Mouse (Mus musculus) small intestine, adult 2 months (tissue): ENCODE measurements around the gene Ddx50. TPM values are rescaled to one million over a fixed set of nuclear protein-coding genes. Genes with fewer than 3 reads are reported as not detected.
A peak's percentile ranks its signal among the peaks of the same experiment; 100 is the strongest.
"Not testable (repeated sequence)": the region's sequence is repeated elsewhere in the genome, so short reads cannot be mapped to it uniquely, and the experiment has no call there.

Source experiments
- H3K27ac ChIP-seq: fragments of 200-500 bp; 2 replicates; pipeline ENCODE4 v1.5.1; 2012; ENCODE audit warnings: low read depth, low read length, control low read depth, inconsistent platforms; ENCODE audit not compliant: insufficient read depth
- H3K27me3 ChIP-seq: fragments of 200-500 bp; 2 replicates; pipeline ENCODE4 v1.6.1; 2012; ENCODE audit warnings: mild to moderate bottlenecking, moderate library complexity, low read length, inconsistent platforms; ENCODE audit not compliant: control insufficient read depth, insufficient read depth
- H3K36me3 ChIP-seq: fragments of 200-500 bp; 2 replicates; pipeline ENCODE4 v1.6.1; 2012; ENCODE audit warnings: mild to moderate bottlenecking, low read length, control low read depth, inconsistent platforms; ENCODE audit not compliant: control insufficient read depth, insufficient read depth
- H3K4me1 ChIP-seq: fragments of 200-500 bp; 2 replicates; pipeline ENCODE4 v1.6.1; 2012; ENCODE audit warnings: low read length, inconsistent platforms, mixed read lengths; ENCODE audit not compliant: control insufficient read depth, insufficient read depth, insufficient read length
- H3K4me3 ChIP-seq: fragments of 200-500 bp; 2 replicates; pipeline ENCODE4 v1.5.1; 2012; ENCODE audit warnings: low read depth, mild to moderate bottlenecking, control low read depth, inconsistent platforms, low read length, moderate library complexity
- CTCF ChIP-seq: fragments of 200-500 bp; IDR thresholded peaks from 2 replicates; pipeline ENCODE4 v1.5.1; 2012; ENCODE audit warnings: low read depth, mild to moderate bottlenecking, control low read depth, inconsistent platforms, low read length, moderate library complexity, mixed read lengths; ENCODE audit not compliant: insufficient replicate concordance, insufficient read length; ENCODE audit errors: extremely low read depth
- POLR2A ChIP-seq: fragments of 200-500 bp; IDR thresholded peaks from 2 replicates; pipeline ENCODE4 v1.6.1; 2012; ENCODE audit warnings: low read depth, mild to moderate bottlenecking, control low read depth, inconsistent platforms, low read length, moderate library complexity
- WGBS: fragments of 180-500 bp; shearing (Covaris S2); methylation state at CpG from one replicate; pipeline ENCODE4 v1.1.7; 2018; 5-methylcytosine and 5-hydroxymethylcytosine counted together
- polyA plus RNA-seq: library from polyadenylated mRNA; depleted of rRNA; stranded (reverse); fragments of >200 nt; gene quantifications from 2 replicates; pipeline ENCODE4 v1.2.3, GENCODE M21; 2012

Ddx50 gene
- polyA plus RNA-seq, 1 experiment, result 2.8 TPM

DNA sequence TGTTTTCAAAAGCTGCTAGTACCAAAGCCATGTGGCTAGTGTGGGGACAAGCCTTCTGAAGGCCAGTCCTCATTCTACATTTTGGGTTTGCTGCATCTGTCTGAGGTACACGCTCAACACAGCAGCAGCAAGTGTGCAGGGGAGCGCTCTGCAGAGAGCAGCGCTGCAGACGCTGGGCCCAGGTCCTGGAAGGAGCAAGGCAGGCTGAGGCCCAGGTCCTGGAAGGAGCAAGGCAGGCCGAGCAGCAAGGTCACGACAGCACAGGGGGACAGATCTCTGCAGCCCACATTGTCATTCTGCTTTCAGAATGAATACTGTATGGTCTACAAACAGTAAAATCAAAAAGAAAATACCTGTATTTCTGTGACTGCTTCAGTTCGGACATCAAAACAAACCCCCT, 68.3 kb downstream of the Ddx50 start:
- WGBS, result 78% methylated on average over 7 of the region's 7 CpGs

GRCm38 (mm10) chr10:62582263-62582662, 68.8 kb downstream of the Ddx50 start:
- Histone ChIP-seq H3K4me1 (peaks cover 3% of the 10 kb centered on the region), H3K4me3 (peak overlapping the region; percentile 19; the same call in 1 of the 2 replicates), H3K27ac (no peak overlapping the region), H3K36me3 (peaks cover 51% of the 10 kb centered on the region), H3K27me3 (no peaks in the 10 kb centered on the region)
- WGBS, result 86% methylated on average over 17 of the region's 17 CpGs
- TF ChIP-seq POLR2A (no peak), CTCF (no peak)

More for the DNA sequence above, 68.3 kb downstream of the Ddx50 start:
- Histone ChIP-seq H3K27me3 (no peaks in the 10 kb centered on the region), H3K4me1 (peaks cover under 1% of the 10 kb centered on the region), H3K4me3 (no peak overlapping the region), H3K27ac (no peak overlapping the region), H3K36me3 (peaks cover 54% of the 10 kb centered on the region)
- TF ChIP-seq CTCF, result no peak
- TF ChIP-seq POLR2A, result no peak

DNA sequence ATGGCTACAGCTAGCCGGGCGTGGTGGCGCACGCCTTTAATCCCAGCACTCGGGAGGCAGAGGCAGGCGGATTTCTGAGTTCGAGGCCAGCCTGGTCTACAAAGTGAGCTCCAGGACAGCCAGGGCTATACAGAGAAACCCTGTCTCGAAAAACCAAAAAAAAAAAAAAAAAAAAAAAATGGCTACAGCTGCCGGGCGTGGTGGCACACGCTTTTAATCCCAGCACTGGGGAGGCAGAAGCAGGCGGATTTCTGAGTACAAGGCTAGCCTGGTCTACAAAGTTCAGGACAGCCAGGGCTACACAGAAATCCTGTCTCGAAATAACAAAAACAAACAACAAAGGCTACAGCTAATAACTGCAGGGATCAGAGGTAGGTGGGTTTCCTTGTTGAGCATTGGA, 71.9 kb downstream of the Ddx50 start:
- not testable (repeated sequence) for H3K27ac ChIP-seq, H3K4me1 ChIP-seq, H3K27me3 ChIP-seq, H3K4me3 ChIP-seq
- peaks cover 40% of the 10 kb centered on the region for H3K36me3 ChIP-seq
- 83% methylated on average over 13 of the region's 13 CpGs for WGBS

DNA sequence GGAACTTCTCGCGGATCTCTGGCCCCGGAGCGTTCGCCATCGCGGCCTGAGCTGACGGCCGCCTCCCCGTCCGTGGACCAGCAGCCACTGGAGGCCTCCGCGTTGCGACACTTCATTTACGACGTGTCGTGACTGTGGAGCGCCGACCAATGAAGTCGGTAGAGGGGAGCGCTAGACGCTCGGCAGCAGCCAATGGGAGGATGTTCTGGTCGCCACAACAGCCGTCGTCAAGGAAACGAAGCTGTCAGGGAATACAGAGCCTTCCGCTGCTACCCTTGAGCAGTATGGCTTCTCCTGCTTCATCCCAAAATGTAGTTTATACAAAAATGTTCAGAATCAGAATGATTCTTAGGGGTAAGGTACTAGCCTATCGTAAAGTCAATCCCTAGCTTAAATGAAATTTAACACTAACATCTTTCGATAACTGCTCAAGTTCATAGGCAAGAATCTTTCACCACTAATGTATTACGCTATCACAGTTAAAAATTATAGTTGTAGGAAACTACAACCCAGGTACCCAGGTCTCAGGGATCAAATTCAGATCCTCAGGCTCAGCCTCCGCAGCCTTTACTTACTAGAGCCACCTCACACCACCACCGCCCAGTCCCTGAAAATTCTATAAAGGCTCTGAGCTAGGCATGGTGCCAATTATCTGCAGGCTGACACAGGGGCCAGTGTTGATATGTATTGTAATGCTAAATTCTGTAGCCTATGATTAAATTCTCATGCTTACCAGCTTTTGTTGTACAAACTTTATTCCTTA, 72.5 kb downstream of the Ddx50 start, which contains the start of gene Kif1bp:
Gene Kif1bp, minus strand, starts transcription at position 120 of the 763 bp plus-strand sequence.
- Histone ChIP-seq H3K36me3 (peaks cover 37% of the 10 kb centered on the region), H3K4me3 (peak within 1 kb of the TSS; percentile 89), H3K27me3 (no peaks in the 10 kb centered on the region), H3K27ac (0 out of 2 replicates have a peak within 1 kb of the TSS, but pooled peaks have one; percentile 33), H3K4me1 (peaks cover 3% of the 10 kb centered on the region)
- WGBS, result 4% methylated on average over 33 of the region's 33 CpGs
- TF ChIP-seq POLR2A (peak; percentile 88), CTCF (no peak)

DNA sequence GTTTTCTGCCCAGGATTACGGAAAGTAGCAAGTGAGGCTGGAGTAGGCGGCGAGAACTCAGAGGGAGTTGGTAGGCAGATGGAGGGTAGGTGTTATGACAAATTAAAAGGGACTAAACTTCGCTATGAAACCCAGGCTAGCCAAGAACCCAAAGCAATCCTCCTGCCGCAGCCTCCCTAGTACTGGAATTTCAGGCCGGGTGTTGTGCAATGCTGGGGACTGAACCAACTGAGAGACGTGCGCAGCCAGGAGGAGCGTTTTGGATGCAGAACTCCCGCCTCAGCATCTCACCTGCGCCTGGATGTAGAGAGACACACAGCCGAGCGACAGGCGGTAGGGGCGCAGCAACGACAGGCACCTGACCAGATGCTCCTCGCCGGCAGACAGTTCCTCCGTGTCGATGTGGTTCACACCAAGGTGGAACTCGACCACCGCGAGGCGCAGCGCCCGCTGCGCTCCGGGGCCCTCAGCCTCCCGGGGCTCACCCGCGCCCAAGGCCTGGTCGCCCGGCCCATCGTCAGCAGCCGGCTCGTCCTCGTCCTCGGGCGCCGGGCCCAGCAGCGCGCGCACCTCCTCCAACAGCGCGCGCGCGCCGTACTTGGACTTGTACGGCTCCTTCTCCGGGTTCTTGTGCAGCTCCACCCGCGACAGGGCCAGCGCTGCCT, 73.2 kb downstream of the Ddx50 start:
- Histone ChIP-seq H3K4me3 (peak overlapping the region; percentile 89), H3K4me1 (peaks cover 3% of the 10 kb centered on the region), H3K27ac (0 out of 2 replicates have a peak overlapping the region, but pooled peaks have one; percentile 33), H3K27me3 (no peaks in the 10 kb centered on the region), H3K36me3 (peaks cover 36% of the 10 kb centered on the region)
- TF ChIP-seq CTCF, result no peak
- TF ChIP-seq POLR2A, result no peak
- WGBS, result under 1% methylated on average over 54 of the region's 54 CpGs

- Histone ChIP-seq H3K4me1 (peaks cover 3% of the 10 kb centered on the region), H3K4me3 (no peak overlapping the region), H3K27ac (no peak overlapping the region), H3K36me3 (peaks cover 23% of the 10 kb centered on the region), H3K27me3 (no peaks in the 10 kb centered on the region)
- TF ChIP-seq POLR2A, result no peak
- no peak for TF ChIP-seq CTCF
- WGBS, result 90% methylated on average over 13 of the region's 13 CpGs
Measured at GRCm38 (mm10) chr10:62575001-62575400, 76.0 kb downstream of the Ddx50 start.

DNA sequence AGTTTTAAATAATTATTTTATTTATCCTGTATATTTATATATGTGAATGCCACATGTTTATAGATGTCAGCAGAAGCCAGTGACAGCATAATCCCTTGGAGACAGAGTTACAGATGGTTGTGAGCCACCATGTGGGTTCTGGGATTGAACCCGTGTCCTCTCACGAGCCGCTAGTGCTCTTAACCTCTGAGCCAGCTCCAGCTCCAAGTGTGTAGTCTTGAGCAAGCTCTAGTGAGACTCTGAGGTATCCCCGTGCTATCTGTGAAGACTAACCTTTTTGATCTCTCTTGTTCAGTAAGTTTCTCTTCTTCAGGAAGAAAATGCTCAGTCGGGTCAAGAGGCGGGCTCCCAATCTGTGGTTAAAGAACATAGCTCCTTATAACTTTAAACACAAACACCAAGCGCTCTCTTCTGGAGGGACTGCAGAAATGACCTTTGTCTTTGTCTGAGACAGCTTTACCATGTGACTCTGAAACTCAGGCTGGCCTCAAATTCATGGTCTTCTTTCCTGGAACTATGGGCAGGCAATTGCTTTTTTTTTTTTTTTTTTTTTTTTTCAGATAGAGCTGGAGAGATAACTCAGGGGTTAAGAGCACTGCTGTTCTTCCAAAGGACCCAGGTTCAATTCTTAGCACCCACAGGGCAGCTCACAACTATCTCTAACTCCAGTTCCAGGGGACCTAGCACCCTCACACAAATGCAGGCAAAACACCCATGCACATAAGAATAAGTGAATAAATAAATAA, 80.7 kb downstream of the Ddx50 start:
- no peak overlapping the region for H3K4me3 ChIP-seq
- 76% methylated on average over 7 of the region's 7 CpGs for WGBS
- no peaks in the 10 kb centered on the region for H3K4me1 ChIP-seq
- H3K36me3 ChIP-seq, result peaks cover 46% of the 10 kb centered on the region
- no peaks in the 10 kb centered on the region for H3K27me3 ChIP-seq
- no peak overlapping the region for H3K27ac ChIP-seq
- TF ChIP-seq CTCF, result no peak
- TF ChIP-seq POLR2A, result no peak
